In the genomic region with DNA sequence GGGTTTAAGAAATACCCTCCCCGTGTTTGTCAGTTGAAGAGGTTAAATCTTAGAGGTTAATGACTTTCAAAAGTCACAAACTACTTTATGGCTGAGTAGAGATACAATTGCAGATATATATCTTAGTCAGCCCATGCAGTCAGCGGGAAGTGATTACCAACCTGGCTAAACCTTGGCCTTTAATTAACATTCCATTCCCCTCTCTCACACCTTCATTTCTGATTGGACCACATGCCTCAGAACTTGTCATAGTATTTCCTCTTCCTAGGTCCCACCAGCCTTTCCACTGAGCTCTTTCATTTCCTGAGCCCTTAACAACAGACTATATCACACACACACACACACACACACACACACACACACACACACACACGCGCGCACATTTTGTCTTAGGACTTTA, we compare ENCODE assay signal across 15 mouse cellular contexts.
"Had no signal": no experiment of that assay in that cellular context is flagged by ENCODE, and none has a peak within 500 bp of the region (broad histone marks: within the 10 kb centered on the region; RNA-seq: fewer than 3 reads in every experiment).

No protein-coding gene starts in this region.

- H3K9ac ChIP-seq: lung, embryonic 14.5 days; midbrain, embryonic 12.5 days; neural tube, embryonic 13.5 days had no signal

- H3K36me3 ChIP-seq: midbrain, embryonic 10.5 days; midbrain, embryonic 12.5 days; neural tube, embryonic 13.5 days had no signal

- H3K27ac ChIP-seq: midbrain, embryonic 10.5 days; midbrain, embryonic 12.5 days; neural tube, embryonic 13.5 days had no signal

- ATAC-seq: midbrain, embryonic 16.5 days had no signal

- H3K4me3 ChIP-seq: midbrain, embryonic 10.5 days; midbrain, embryonic 12.5 days; myocyte; neural tube, embryonic 13.5 days had no signal

- H3K4me2 ChIP-seq: lung, embryonic 14.5 days; midbrain, embryonic 12.5 days; neural tube, embryonic 13.5 days had no signal

- H3K27me3 ChIP-seq: midbrain, embryonic 12.5 days; neural tube, embryonic 13.5 days had no signal

- DNase-seq: lung, adult 18-20 months; lung, embryonic 14.5 days; lung, postnatal 10 days; lung, postnatal 4 days; midbrain, embryonic 14.5 days; right cerebral cortex, postnatal 14 days; spleen, adult 18-20 months; thymus, adult 2 months; thymus, postnatal 25 days; thymus, postnatal 4 days had no signal

- H3K9me3 ChIP-seq: midbrain, embryonic 12.5 days; neural tube, embryonic 13.5 days had no signal
